Mouse (Mus musculus) lung, adult 2 months (tissue): ENCODE measurements around the gene Sgpp2.

ENCODE experiments used
- CTCF ChIP-seq: fragments of 200-500 bp; IDR thresholded peaks from 2 replicates; pipeline ENCODE4 v1.5.1; 2011; ENCODE audit warnings: mild to moderate bottlenecking, low read length, control low read depth; ENCODE audit not compliant: insufficient read depth
- POLR2A ChIP-seq: fragments of 200-500 bp; IDR thresholded peaks from 2 replicates; pipeline ENCODE4 v1.6.1; 2011; ENCODE audit warnings: low read depth, mild to moderate bottlenecking, control low read depth, low read length, borderline replicate concordance; ENCODE audit errors: extremely low read depth

DNA sequence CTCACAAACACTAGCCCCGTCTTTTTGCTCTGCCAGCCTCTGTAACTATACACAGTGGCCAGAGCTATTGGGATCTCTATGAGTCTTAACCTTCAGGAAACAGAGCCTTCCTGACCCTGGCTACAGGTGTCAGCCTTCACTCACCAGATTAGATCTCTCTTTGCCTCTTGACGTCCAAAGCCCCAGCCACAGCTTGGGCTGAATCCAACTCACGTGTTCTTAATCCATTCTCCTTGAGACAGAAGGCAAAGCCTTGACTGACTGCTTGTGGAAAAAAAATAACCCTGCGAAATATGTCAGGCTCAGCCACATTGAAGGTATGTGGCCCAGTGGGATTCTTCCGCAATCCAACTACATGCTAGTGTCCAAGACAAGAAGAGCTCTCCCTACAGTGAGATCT lies 57.7 kb downstream of the Sgpp2 start:
- TF ChIP-seq POLR2A = no peak
- no peak for TF ChIP-seq CTCF
